Mouse (Mus musculus) MEL (cell line): ENCODE data around the gene Dync1i2. TPM values are rescaled to one million over a fixed set of nuclear protein-coding genes. Genes with fewer than 3 reads are reported as not detected.
A peak's percentile ranks its signal among the peaks of the same experiment; 100 is the strongest.

Source experiments
- DNase-seq: peaks from one replicate; pipeline ENCODE4 v3.0.0; 2011; ENCODE audit warnings: low read depth, low spot score
- H3K27ac ChIP-seq: 2 replicates; pipeline ENCODE4 v1.5.1; 2012; ENCODE audit warnings: low read depth, mild to moderate bottlenecking, control low read depth, low read length, moderate library complexity; ENCODE audit not compliant: control insufficient read depth
- H3K27me3 ChIP-seq, 2 experiments: fragments of 150-350 bp in 1 of 2; sonication (generic) in 1 of 2; 2 replicates each; pipeline ENCODE4 v1.6.1; 2012; ENCODE audit warnings: low read length in 2 of 2, mild to moderate bottlenecking in 2 of 2, improper control_type of control experiment in 1 of 2, moderate library complexity in 1 of 2; ENCODE audit not compliant: insufficient read depth in 2 of 2, control insufficient read depth in 1 of 2
- H3K36me3 ChIP-seq, 2 experiments: 2 replicates each; pipeline ENCODE4 v1.6.1; 2012 to 2014; ENCODE audit warnings: low read length in 2 of 2, improper control_type of control experiment in 1 of 2, inconsistent platforms in 1 of 2, mild to moderate bottlenecking in 1 of 2; ENCODE audit not compliant: insufficient read depth in 2 of 2, control insufficient read depth in 1 of 2
- H3K4me1 ChIP-seq, 2 experiments: fragments of 150-350 bp in 1 of 2; sonication (generic) in 1 of 2; 2 replicates each; pipeline ENCODE4 v1.6.1; 2012; ENCODE audit warnings: low read length in 2 of 2, improper control_type of control experiment in 1 of 2, mild to moderate bottlenecking in 1 of 2; ENCODE audit not compliant: insufficient read depth in 2 of 2, control insufficient read depth in 1 of 2
- H3K4me3 ChIP-seq, 2 experiments: fragments of 150-350 bp in 1 of 2; sonication (generic) in 1 of 2; 2 replicates each; pipeline ENCODE4 v1.5.1; 2012; ENCODE audit warnings: low read depth in 2 of 2, low read length in 2 of 2, mild to moderate bottlenecking in 2 of 2, moderate library complexity in 2 of 2, control low read depth in 1 of 2, improper control_type of control experiment in 1 of 2; ENCODE audit not compliant: control insufficient read depth in 1 of 2, insufficient read depth in 1 of 2
- H3K79me2 ChIP-seq: 2 replicates; pipeline ENCODE4 v1.6.1; 2012; ENCODE audit warnings: mild to moderate bottlenecking, low read length, moderate library complexity; ENCODE audit not compliant: control insufficient read depth, poor library complexity, insufficient read depth
- H3K9ac ChIP-seq: 2 replicates; pipeline ENCODE4 v1.6.1; 2012; ENCODE audit warnings: low read depth, mild to moderate bottlenecking, control low read depth, low read length, moderate library complexity; ENCODE audit not compliant: control insufficient read depth, poor library complexity, severe bottlenecking
- H3K9me3 ChIP-seq: fragments of 150-350 bp; sonication (generic); replicated peaks from 2 replicates; pipeline ENCODE4 v1.6.1; 2012; ENCODE audit warnings: mild to moderate bottlenecking, low read length, improper control_type of control experiment, moderate library complexity; ENCODE audit not compliant: insufficient read depth
- CHD2 ChIP-seq: IDR thresholded peaks from 2 replicates; pipeline ENCODE4 v1.6.1; 2011; ENCODE audit warnings: low read length, improper control_type of control experiment
- CTCF ChIP-seq, 3 experiments: IDR thresholded peaks in 2 of 3; conservative IDR thresholded peaks in 1 of 3; 2 replicates each; pipeline ENCODE4 v1.5.1; 2011 to 2012; ENCODE audit warnings: low read length in 3 of 3, low read depth in 2 of 3, mild to moderate bottlenecking in 2 of 3, improper control_type of control experiment in 1 of 3, inconsistent platforms in 1 of 3, mixed read lengths in 1 of 3, moderate library complexity in 1 of 3; ENCODE audit not compliant: control insufficient read depth in 1 of 3, insufficient read depth in 1 of 3, poor library complexity in 1 of 3, severe bottlenecking in 1 of 3
- ELF1 ChIP-seq: IDR thresholded peaks from 2 replicates; pipeline ENCODE4 v1.6.1; 2014; ENCODE audit warnings: low read depth, mild to moderate bottlenecking, inconsistent platforms, low read length, improper control_type of control experiment, moderate library complexity
- EP300 ChIP-seq, 2 experiments: IDR thresholded peaks; 2 replicates each; pipeline ENCODE4 v1.6.1; 2011; ENCODE audit warnings: improper control_type of control experiment in 2 of 2, low read length in 2 of 2, low read depth in 1 of 2, mild to moderate bottlenecking in 1 of 2
- ETS1 ChIP-seq: IDR thresholded peaks from 2 replicates; pipeline ENCODE4 v1.6.1; 2012; ENCODE audit warnings: low read depth, mild to moderate bottlenecking, inconsistent platforms, low read length, improper control_type of control experiment, moderate library complexity
- JUND ChIP-seq: IDR thresholded peaks from 2 replicates; pipeline ENCODE4 v1.6.1; 2011; ENCODE audit warnings: low read depth, mild to moderate bottlenecking, improper control_type of control experiment, low read length
- MAFK ChIP-seq: IDR thresholded peaks from 2 replicates; pipeline ENCODE4 v1.6.1; 2011; ENCODE audit warnings: low read depth, mild to moderate bottlenecking, low read length, improper control_type of control experiment, borderline replicate concordance
- MAX ChIP-seq: IDR thresholded peaks from 2 replicates; pipeline ENCODE4 v1.6.1; 2011; ENCODE audit warnings: low read length, improper control_type of control experiment
- MEF2A ChIP-seq: IDR thresholded peaks from 2 replicates; pipeline ENCODE4 v1.6.1; 2014; ENCODE audit warnings: low read depth, mild to moderate bottlenecking, inconsistent platforms, low read length, improper control_type of control experiment; ENCODE audit not compliant: poor library complexity, insufficient replicate concordance, severe bottlenecking; ENCODE audit errors: extremely low read depth
- MYC ChIP-seq: IDR thresholded peaks from 2 replicates; pipeline ENCODE4 v1.6.1; 2011; ENCODE audit warnings: low read depth, mild to moderate bottlenecking, low read length, improper control_type of control experiment, moderate library complexity
- POLR2AphosphoS2 ChIP-seq: IDR thresholded peaks from 2 replicates; pipeline ENCODE4 v1.6.1; 2011; ENCODE audit warnings: low read length, improper control_type of control experiment
- SMC3 ChIP-seq: IDR thresholded peaks from 2 replicates; pipeline ENCODE4 v1.6.1; 2011; ENCODE audit warnings: low read depth, low read length, improper control_type of control experiment
- TAL1 ChIP-seq: IDR thresholded peaks from 2 replicates; pipeline ENCODE4 v1.6.1; 2012; ENCODE audit warnings: mild to moderate bottlenecking, inconsistent platforms, low read length, moderate library complexity, mixed read lengths
- TBP ChIP-seq: IDR thresholded peaks from 2 replicates; pipeline ENCODE4 v1.8.0; 2011; ENCODE audit warnings: low read depth, low read length, improper control_type of control experiment
- UBTF ChIP-seq: IDR thresholded peaks from 2 replicates; pipeline ENCODE4 v1.6.1; 2012; ENCODE audit warnings: low read depth, mild to moderate bottlenecking, inconsistent platforms, low read length, improper control_type of control experiment, moderate library complexity, borderline replicate concordance; ENCODE audit not compliant: insufficient read depth
- USF1 ChIP-seq: IDR thresholded peaks from 2 replicates; pipeline ENCODE4 v1.6.1; 2014; ENCODE audit warnings: low read depth, mild to moderate bottlenecking, inconsistent platforms, low read length, improper control_type of control experiment, moderate library complexity
- ZKSCAN1 ChIP-seq: IDR thresholded peaks from 2 replicates; pipeline ENCODE4 v1.6.1; 2012; ENCODE audit warnings: low read depth, mild to moderate bottlenecking, inconsistent platforms, low read length, improper control_type of control experiment, moderate library complexity
- polyA plus RNA-seq, 2 experiments: library from polyadenylated mRNA; stranded (reverse) in 1 of 2; unstranded in 1 of 2; fragments of >175 nt in 1 of 2; fragments of >200 nt in 1 of 2; gene quantifications; 2 replicates each; pipeline versions ENCODE4 v1.2.1 to v1.2.4; 2012; ENCODE audit warnings: low replicate concordance in 2 of 2, low read depth in 1 of 2; ENCODE audit not compliant: insufficient read length in 2 of 2, insufficient read depth in 1 of 2, missing spikeins in 1 of 2
- total RNA-seq: library from RNA; depleted of rRNA; stranded (reverse); fragments of 300-350 nt; gene quantifications from 2 replicates; pipeline ENCODE4 v1.2.3, GENCODE M21; 2012

The Dync1i2 gene
- total and polyA plus RNA-seq, 3 experiments, result 21.8 to 156 (median 59.1) TPM

DNA sequence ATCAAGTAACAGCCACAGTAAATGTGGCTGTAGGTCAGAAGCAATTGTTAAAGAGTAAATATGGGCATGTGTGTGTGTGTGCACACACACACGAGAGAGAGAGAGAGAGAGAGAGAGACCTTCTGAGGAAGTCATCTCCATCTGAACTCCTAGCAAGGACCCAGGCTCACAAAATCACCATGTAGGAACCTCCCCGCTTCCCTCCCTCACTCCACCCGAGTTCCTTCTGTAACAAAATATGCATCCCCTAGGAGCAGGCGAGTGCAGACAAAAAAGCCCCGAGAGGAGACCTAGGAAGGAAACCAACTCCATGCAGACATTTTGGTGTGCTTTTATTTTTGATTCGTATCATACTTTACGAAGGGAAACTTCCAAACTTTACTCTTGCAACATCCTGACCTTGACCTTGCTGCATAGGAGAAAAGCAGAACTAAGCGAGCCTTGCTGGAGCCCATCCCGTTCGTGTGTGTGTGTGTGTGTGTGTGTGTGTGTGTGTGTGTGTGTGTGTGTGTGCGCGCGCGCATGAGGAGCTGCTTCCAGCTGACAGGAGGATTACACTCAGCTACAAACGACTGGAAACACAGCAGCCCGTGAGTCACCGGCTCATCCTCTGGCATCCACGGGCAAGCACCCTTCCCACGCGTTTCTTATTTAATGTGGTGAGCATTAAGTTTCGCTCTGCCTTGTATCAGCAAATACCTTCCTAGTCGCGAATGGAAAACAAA, 62.6 kb downstream of the Dync1i2 start:
- Histone ChIP-seq H3K36me3 (peaks cover 2 to 15% of the 10 kb centered on the region in 2 experiments), H3K27ac (no peak overlapping the region)
- TF ChIP-seq SMC3, result no peak
- TF ChIP-seq MYC, result no peak
- TF ChIP-seq USF1, result no peak
- TF ChIP-seq MEF2A, result no peak
- TF ChIP-seq MAX, result no peak
- no peak for TF ChIP-seq ZKSCAN1
- no peak for TF ChIP-seq JUND
- TF ChIP-seq EP300 (IDR thresholded peaks at IDR 0.05; ENCODE audit: low read depth in 1 of 2, low read length in 2 of 2), result no peak
- no peak for TF ChIP-seq ELF1
- TF ChIP-seq TAL1, result no peak

DNA sequence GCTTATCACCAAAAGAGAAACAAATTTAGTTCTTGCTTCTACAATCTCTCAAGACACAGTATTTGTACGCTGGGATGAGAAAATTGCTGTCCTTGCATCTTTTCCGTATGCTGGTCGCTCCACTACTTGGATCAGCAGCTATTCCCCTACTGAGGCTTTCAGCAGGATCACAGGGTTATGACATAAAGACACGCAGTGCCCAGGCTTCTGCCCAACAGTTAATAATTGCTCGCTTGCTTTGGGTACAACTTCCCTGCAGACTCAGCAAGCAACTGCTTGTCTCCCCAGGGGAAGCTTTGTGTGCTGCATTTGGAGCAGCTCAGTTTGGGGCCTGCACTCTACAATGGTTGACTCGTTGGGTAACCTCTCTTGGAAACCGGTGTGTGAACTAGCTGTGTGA, 64.2 kb downstream of the Dync1i2 start:
- peaks cover under 1 to 4% of the 10 kb centered on the region in 2 experiments; a peak in 3 of 4 replicates for H3K4me1 ChIP-seq

More for the DNA sequence above, 62.6 kb downstream of the Dync1i2 start:
- Histone ChIP-seq H3K79me2 (no peaks in the 10 kb centered on the region), H3K9ac (no peak overlapping the region), H3K27me3 (no peaks in the 10 kb centered on the region), H3K9me3 (no peaks in the 10 kb centered on the region), H3K4me1 (peaks cover 12 to 16% of the 10 kb centered on the region in 2 experiments), H3K4me3 (no peak overlapping the region)
- DNase-seq, result peak; percentile 53

More for the DNA sequence above, 64.2 kb downstream of the Dync1i2 start:
- Histone ChIP-seq H3K9ac (no peak overlapping the region), H3K36me3 (peaks cover 2 to 4% of the 10 kb centered on the region in 2 experiments), H3K79me2 (no peaks in the 10 kb centered on the region), H3K27me3 (no peaks in the 10 kb centered on the region), H3K9me3 (no peaks in the 10 kb centered on the region), H3K4me3 (no peak overlapping the region), H3K27ac (no peak overlapping the region)
- no peak for DNase-seq
- no peak for TF ChIP-seq USF1
- TF ChIP-seq ETS1, result no peak
- no peak for TF ChIP-seq CHD2
- no peak for TF ChIP-seq POLR2AphosphoS2
- TF ChIP-seq UBTF, result no peak
- no peak for TF ChIP-seq MYC
- TF ChIP-seq MAFK, result no peak
- no peak for TF ChIP-seq ZKSCAN1
- no peak for TF ChIP-seq MAX
- TF ChIP-seq TBP, result no peak
- no peak for TF ChIP-seq CTCF (IDR thresholded peaks at IDR 0.05 in 2 of 3, conservative IDR thresholded peaks at IDR 0.05 in 1 of 3; ENCODE audit: control insufficient read depth in 1 of 3, insufficient read depth in 1 of 3, low read depth in 2 of 3, low read length in 3 of 3, poor library complexity in 1 of 3, severe bottlenecking in 1 of 3)
